Mouse (Mus musculus) lung, postnatal 0 days (tissue): ENCODE results near the gene Vipr2.

ENCODE experiments used
- CTCF ChIP-seq: IDR thresholded peaks from 2 replicates; pipeline ENCODE4 v1.5.1; 2016; ENCODE audit warnings: antibody characterized with exemption, mild to moderate bottlenecking
- EP300 ChIP-seq: IDR thresholded peaks from 2 replicates; pipeline ENCODE4 v1.6.1; 2016; ENCODE audit warnings: antibody characterized with exemption, mild to moderate bottlenecking, control low read depth

DNA sequence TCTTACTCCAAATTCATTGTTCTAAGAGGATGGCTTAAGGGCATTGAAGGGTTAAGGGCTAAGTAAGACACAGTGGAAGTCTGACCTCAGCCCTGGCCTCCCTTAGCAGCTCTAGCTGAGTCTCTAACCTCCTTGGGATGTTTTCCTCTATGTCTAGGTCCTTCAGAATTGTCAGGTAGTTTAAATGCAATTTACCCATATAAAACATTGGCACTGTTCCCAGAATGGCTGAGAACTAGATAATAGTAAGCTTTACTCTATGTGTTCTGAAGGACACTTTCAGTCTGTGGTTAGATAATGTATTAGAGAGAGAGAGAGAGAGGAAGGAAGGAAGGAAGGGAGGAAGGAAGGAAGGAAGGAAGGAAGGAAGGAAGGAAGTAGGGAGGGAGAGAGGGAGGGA is 104.8 kb downstream of the Vipr2 start:
- TF ChIP-seq CTCF (no peak), EP300 (no peak)
